Mouse (Mus musculus): ENCODE measurements around the gene Ss18l1. TPM values are rescaled to one million over a fixed set of nuclear protein-coding genes. Genes with fewer than 3 reads are reported as not detected.

Ss18l1 gene
- polyA plus RNA-seq, 1 experiment from 2014 or later = 54.2 TPM

DNA sequence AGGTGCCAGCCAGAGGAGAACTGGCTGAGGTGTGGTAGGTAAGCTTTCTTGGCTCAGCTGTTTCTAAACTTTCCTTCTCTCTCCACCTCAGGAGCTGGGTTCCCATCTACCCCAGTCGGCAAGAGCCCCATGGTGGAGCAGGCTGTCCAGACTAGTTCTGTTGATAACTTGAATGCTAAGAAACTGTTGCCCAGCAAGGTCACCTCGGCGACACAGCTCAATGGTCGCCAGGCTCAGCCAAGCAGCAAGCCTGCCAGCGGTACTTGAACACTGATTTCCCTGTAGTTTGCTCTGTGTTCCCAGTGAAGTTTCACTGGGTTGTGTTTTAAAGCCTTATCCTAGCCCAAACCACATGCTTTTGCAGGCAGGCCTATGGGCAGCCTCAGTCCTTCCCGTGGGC is 11.0 kb upstream of the Ss18l1 start:
- no peaks in the 10 kb centered on the region for H3K9me3 ChIP-seq (ENCODE audit: control insufficient read depth, low read length)
- no peaks in the 10 kb centered on the region for H3K27me3 ChIP-seq (ENCODE audit: control insufficient read depth, insufficient read depth, low read length)
- no peak overlapping the region for H3K4me3 ChIP-seq (replicated peaks; ENCODE audit: low read length)
- H3K9ac ChIP-seq = no peak overlapping the region
- ATAC-seq (ENCODE audit: low FRiP score) (no peak), DNase-seq (ENCODE audit: low spot score) (no peak)
- no peak overlapping the region for H3K4me2 ChIP-seq (replicated peaks)
- peaks cover 89% of the 10 kb centered on the region for H3K36me3 ChIP-seq (replicated peaks; ENCODE audit: control insufficient read depth, insufficient read depth)
- H3K27ac ChIP-seq = no peak overlapping the region
- H3K4me1 ChIP-seq (replicated peaks; ENCODE audit: control insufficient read depth, insufficient read depth, low read length) = peaks cover 27% of the 10 kb centered on the region
- WGBS = 91% methylated on average over 6 of the region's 6 CpGs

DNA sequence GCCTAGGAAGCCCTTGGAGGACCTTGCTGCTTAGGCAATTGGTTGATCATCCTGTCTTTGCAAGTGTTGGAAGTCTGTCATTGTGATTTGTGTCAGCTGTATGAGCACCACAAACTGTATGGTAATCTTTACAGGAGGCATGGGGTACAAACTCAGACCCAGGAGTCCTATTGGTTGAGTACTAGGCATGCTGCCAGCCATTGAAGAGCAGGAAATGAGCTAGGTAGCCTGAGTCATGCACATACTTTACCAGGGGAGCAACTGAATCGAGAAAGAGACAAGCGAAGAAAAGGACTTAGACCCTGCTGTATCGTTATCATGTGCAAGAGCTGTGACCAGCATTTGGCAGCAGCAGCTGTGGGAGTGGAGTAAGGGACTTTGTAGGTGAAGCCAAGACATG is 9.4 kb upstream of the Ss18l1 start:
- peaks cover 11% of the 10 kb centered on the region for H3K4me1 ChIP-seq (replicated peaks; ENCODE audit: control insufficient read depth, insufficient read depth, low read length)
- no peaks in the 10 kb centered on the region for H3K27me3 ChIP-seq (ENCODE audit: control insufficient read depth, insufficient read depth, low read length)
- 81% methylated on average over 3 of the region's 3 CpGs for WGBS
- no peak overlapping the region for H3K4me3 ChIP-seq (replicated peaks; ENCODE audit: low read length)
- ATAC-seq (ENCODE audit: low FRiP score) (no peak), DNase-seq (ENCODE audit: low spot score) (no peak)
- H3K9me3 ChIP-seq (ENCODE audit: control insufficient read depth, low read length) = no peaks in the 10 kb centered on the region
- no peak overlapping the region for H3K4me2 ChIP-seq (replicated peaks)
- no peak overlapping the region for H3K9ac ChIP-seq
- no peak overlapping the region for H3K27ac ChIP-seq
- peaks cover 100% of the 10 kb centered on the region for H3K36me3 ChIP-seq (replicated peaks; ENCODE audit: control insufficient read depth, insufficient read depth)

DNA sequence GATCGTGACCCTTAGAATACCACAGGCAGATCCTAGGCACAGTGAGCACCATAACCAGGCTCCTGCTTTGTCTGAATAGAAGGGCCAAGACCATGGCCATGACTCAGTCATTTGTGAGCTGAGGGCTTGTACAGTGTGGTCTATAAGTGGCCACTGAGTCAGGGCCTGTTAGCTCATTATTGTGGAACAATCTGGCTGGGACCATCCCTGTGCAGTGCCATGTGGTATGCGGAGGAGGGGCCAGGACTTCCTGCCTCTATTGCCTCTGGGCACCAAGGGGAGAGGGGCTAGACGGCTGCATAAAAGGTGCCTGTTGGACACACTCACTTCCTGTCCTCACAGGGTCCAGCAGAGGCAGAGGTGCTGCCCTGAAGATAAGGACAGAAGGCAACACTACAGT is 8.4 kb upstream of the Ss18l1 start:
- Histone ChIP-seq H3K27me3 (ENCODE audit: control insufficient read depth, insufficient read depth, low read length) (no peaks in the 10 kb centered on the region), H3K4me1 (replicated peaks; ENCODE audit: control insufficient read depth, insufficient read depth, low read length) (0 out of 2 replicates have a peak, but pooled peaks cover 2% of the 10 kb centered on the region), H3K27ac (no peak overlapping the region), H3K9me3 (ENCODE audit: control insufficient read depth, low read length) (no peaks in the 10 kb centered on the region), H3K4me2 (replicated peaks) (no peak overlapping the region), H3K4me3 (replicated peaks; ENCODE audit: low read length) (no peak overlapping the region), H3K9ac (no peak overlapping the region), H3K36me3 (replicated peaks; ENCODE audit: control insufficient read depth, insufficient read depth) (peaks cover 100% of the 10 kb centered on the region)
- 63% methylated on average over 3 of the region's 3 CpGs for WGBS
- ATAC-seq (ENCODE audit: low FRiP score) (no peak), DNase-seq (ENCODE audit: low spot score) (no peak)

DNA sequence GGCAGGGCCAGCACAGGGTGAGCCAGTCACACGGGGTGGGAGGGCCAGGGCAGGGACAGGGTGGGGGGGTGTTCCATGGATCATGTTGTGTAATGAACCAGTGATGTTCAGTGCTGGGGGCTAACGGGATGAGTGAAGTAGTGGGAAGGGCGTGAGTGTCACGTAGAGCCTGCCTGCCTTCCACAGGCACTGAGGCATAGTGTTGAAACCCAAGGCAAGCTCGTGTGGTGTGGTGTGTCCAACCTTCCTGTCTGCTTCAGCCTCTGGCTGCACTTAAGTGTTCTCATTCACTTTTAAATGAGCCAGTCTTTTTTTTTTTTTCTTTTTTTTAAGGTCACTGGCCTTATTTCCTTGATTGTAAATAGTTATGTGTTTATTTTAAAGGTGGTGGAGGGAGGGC is 7.6 kb upstream of the Ss18l1 start:
- H3K27ac ChIP-seq = no peak overlapping the region
- peaks cover 95% of the 10 kb centered on the region for H3K36me3 ChIP-seq (replicated peaks; ENCODE audit: control insufficient read depth, insufficient read depth)
- 71% methylated on average over 5 of the region's 5 CpGs for WGBS
- no peaks in the 10 kb centered on the region for H3K27me3 ChIP-seq (ENCODE audit: control insufficient read depth, insufficient read depth, low read length)
- DNase-seq (ENCODE audit: low spot score) (no peak), ATAC-seq (ENCODE audit: low FRiP score) (no peak)
- H3K9me3 ChIP-seq (ENCODE audit: control insufficient read depth, low read length) = no peaks in the 10 kb centered on the region
- H3K4me1 ChIP-seq (replicated peaks; ENCODE audit: control insufficient read depth, insufficient read depth, low read length) = no peaks in the 10 kb centered on the region
- H3K4me2 ChIP-seq (replicated peaks) = no peak overlapping the region
- no peak overlapping the region for H3K9ac ChIP-seq
- H3K4me3 ChIP-seq (replicated peaks; ENCODE audit: low read length) = no peak overlapping the region

DNA sequence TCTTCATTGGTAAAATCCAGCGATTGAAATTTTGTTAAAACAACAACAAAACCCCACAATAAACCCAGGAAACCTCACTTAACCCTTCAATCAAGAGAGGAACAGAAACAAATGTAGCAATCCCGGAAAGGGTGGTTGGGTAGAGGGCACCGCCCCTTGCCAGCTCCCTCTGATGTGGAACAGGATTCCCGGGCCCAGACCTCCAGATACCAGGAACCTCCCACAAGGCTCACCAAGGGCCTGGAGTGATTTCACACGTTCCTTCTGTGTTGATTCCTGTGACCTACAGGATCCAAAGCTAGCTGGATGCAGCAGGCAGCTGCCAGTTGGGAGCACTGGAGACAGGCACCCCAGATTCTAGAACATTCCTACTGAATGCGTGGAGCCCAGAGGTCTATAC is 1.9 kb upstream of the Ss18l1 start:
- Histone ChIP-seq H3K27me3 (ENCODE audit: control insufficient read depth, insufficient read depth, low read length) (no peaks in the 10 kb centered on the region), H3K36me3 (replicated peaks; ENCODE audit: control insufficient read depth, insufficient read depth) (peaks cover 39% of the 10 kb centered on the region), H3K9ac (peak overlapping the region; percentile 44; the same call in 1 of the 2 replicates), H3K4me3 (replicated peaks; ENCODE audit: low read length) (peak overlapping the region; percentile 98; the same call in 1 of the 2 replicates), H3K9me3 (ENCODE audit: control insufficient read depth, low read length) (no peaks in the 10 kb centered on the region), H3K4me2 (replicated peaks) (peak overlapping the region; percentile 63), H3K4me1 (replicated peaks; ENCODE audit: control insufficient read depth, insufficient read depth, low read length) (peaks cover 36% of the 10 kb centered on the region), H3K27ac (no peak overlapping the region)
- WGBS = 64% methylated on average over 6 of the region's 6 CpGs
- DNase-seq (ENCODE audit: low spot score) (no peak), ATAC-seq (ENCODE audit: low FRiP score) (no peak)

DNA sequence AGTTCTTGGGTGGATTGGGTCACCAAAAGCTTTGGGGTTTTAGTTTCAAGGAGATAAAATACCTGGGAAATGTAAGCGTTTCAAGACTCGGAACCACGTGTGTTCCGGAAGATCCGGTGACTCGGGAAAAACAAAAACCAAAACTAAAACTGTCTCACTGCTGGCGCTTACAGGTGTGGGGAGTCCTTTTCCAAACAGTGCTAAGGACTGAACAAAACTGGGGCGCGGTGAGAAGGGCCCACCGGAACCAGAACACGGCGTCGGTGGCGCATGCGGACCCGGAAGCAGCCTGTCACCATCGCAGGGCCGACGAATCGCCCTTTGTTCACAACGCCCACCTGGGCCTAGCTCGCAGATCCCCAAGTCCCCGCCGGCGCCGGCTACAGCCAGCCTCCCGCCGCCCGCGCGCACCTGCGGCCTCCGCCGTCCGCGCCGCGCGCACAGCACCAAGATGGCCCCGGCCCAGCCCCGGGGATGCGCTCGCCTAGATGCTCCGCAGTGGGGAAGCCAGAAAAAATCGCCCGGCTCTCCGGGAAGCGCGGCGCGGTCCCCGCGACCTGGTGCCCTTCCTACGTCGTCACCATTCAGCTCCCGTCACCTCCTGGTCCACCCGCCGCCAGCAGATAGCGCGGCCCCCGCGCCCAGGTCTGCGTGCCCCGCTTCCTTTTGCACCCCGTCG is 593 bp upstream of the Ss18l1 start:
- Histone ChIP-seq H3K9me3 (ENCODE audit: control insufficient read depth, low read length) (no peaks in the 10 kb centered on the region), H3K36me3 (replicated peaks; ENCODE audit: control insufficient read depth, insufficient read depth) (peaks cover 26% of the 10 kb centered on the region), H3K4me3 (replicated peaks; ENCODE audit: low read length) (peak overlapping the region; percentile 98), H3K9ac (peak overlapping the region; percentile 95), H3K27ac (peak overlapping the region; percentile 96), H3K27me3 (ENCODE audit: control insufficient read depth, insufficient read depth, low read length) (no peaks in the 10 kb centered on the region), H3K4me2 (replicated peaks) (peak overlapping the region; percentile 63), H3K4me1 (replicated peaks; ENCODE audit: control insufficient read depth, insufficient read depth, low read length) (peaks cover 36% of the 10 kb centered on the region)
- DNase-seq (ENCODE audit: low spot score) = peak; percentile 42
- WGBS = under 1% methylated on average over 44 of the region's 66 CpGs
- ATAC-seq (ENCODE audit: low FRiP score) = peak; percentile 55

DNA sequence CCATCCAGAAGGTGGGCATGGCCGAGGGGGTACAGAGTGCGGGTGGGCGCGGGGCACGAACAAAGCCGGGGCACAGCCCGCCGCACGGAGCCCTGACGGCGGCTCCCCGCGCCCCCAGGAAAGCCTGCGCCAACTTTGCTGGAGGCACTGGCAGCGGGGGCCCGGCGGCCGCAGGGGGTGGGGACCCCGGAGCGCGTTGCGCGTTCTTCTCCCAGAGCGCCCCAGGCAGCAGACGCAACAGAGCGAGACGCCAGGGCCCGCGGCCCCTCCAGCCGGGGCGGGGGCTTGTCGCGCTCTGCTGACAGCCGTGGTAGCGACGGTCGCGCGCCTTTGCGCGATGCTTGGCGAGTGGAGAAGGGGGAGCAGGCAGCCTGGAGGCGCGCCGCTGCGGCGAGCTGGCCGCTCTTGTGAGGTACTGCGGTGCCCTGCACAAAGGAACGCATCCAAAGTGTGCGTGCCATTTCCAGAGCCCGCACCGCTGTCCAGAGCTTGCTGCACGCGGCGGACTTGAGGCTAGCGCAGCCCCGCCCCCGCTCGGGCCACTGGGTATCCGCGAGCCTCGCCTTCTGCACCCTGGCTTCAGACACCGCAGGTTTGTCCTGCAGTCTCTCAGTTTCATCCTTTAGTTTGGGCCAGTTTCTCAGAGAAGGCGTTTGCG is 678 bp downstream of the Ss18l1 start:
- ATAC-seq (ENCODE audit: low FRiP score) = peak; percentile 67
- H3K4me1 ChIP-seq (replicated peaks; ENCODE audit: control insufficient read depth, insufficient read depth, low read length) = peaks cover 36% of the 10 kb centered on the region
- under 1% methylated on average over 62 of the region's 66 CpGs for WGBS

DNA sequence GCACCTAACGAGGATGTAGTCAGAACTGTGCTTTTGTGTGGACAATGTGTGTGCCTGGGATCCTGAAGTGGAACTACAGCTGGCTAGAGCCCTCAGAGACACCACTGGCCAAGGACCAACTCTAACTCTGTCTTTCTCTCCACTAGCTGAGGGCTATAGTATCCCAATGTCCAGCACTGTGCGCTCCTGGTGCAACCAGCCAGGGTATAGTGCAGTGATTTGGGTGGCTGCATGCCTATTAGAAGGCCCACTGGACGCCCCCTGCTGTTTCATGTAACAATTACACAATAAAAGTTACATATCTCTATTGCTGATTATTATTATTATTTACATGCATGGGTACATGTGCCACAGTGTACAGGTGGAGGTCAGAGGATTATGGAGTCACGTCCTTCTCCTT is 3.0 kb downstream of the Ss18l1 start:
- Histone ChIP-seq H3K36me3 (replicated peaks; ENCODE audit: control insufficient read depth, insufficient read depth) (no peaks in the 10 kb centered on the region; the same call in 1 of the 2 replicates), H3K27ac (no peak overlapping the region), H3K4me3 (replicated peaks; ENCODE audit: low read length) (no peak overlapping the region), H3K27me3 (ENCODE audit: control insufficient read depth, insufficient read depth, low read length) (no peaks in the 10 kb centered on the region), H3K9me3 (ENCODE audit: control insufficient read depth, low read length) (no peaks in the 10 kb centered on the region), H3K4me2 (replicated peaks) (0 out of 2 replicates have a peak overlapping the region, but pooled peaks have one; percentile 2), H3K4me1 (replicated peaks; ENCODE audit: control insufficient read depth, insufficient read depth, low read length) (peaks cover 32% of the 10 kb centered on the region), H3K9ac (no peak overlapping the region)
- 57% methylated on average over 4 of the region's 4 CpGs for WGBS
- DNase-seq (ENCODE audit: low spot score) (peak; percentile 46), ATAC-seq (ENCODE audit: low FRiP score) (no peak)

More for the DNA sequence above, 678 bp downstream of the Ss18l1 start:
- peak; percentile 77 for DNase-seq (ENCODE audit: low spot score)
- Histone ChIP-seq H3K27me3 (ENCODE audit: control insufficient read depth, insufficient read depth, low read length) (no peaks in the 10 kb centered on the region), H3K9me3 (ENCODE audit: control insufficient read depth, low read length) (no peaks in the 10 kb centered on the region), H3K36me3 (replicated peaks; ENCODE audit: control insufficient read depth, insufficient read depth) (peaks cover 13% of the 10 kb centered on the region), H3K9ac (peak overlapping the region; percentile 95), H3K4me2 (replicated peaks) (peak overlapping the region; percentile 63), H3K27ac (peak overlapping the region; percentile 96), H3K4me3 (replicated peaks; ENCODE audit: low read length) (peak overlapping the region; percentile 98)

DNA sequence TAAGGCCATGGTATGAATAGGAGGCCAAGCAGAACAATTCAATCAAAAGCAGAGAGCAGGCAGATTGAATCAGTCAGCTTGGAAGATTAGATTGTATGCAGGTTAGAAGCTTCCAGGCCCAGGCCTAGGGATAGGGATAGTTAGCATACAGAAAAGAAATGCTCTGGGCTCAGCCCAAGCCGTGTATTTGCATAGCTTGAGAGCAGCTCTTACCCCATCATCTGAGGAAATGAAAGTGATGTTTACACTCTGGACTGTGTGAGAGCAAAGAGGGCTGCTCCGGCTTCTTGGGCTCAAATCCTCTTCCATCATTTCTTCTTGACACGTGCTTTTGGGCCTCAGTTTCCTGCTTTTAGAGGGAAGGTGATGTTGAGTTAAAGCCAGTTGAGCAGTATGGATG is 5.3 kb downstream of the Ss18l1 start:
- H3K9me3 ChIP-seq (ENCODE audit: control insufficient read depth, low read length) = no peaks in the 10 kb centered on the region
- no peak overlapping the region for H3K27ac ChIP-seq
- ATAC-seq (ENCODE audit: low FRiP score) (no peak), DNase-seq (ENCODE audit: low spot score) (no peak)
- peaks cover 3% of the 10 kb centered on the region; the same call in 1 of the 2 replicates for H3K36me3 ChIP-seq (replicated peaks; ENCODE audit: control insufficient read depth, insufficient read depth)
- no peak overlapping the region for H3K4me3 ChIP-seq (replicated peaks; ENCODE audit: low read length)
- no peaks in the 10 kb centered on the region for H3K27me3 ChIP-seq (ENCODE audit: control insufficient read depth, insufficient read depth, low read length)
- H3K4me1 ChIP-seq (replicated peaks; ENCODE audit: control insufficient read depth, insufficient read depth, low read length) = peaks cover 21% of the 10 kb centered on the region
- no peak overlapping the region for H3K9ac ChIP-seq
- WGBS = 95% methylated on average over 3 of the region's 3 CpGs
- H3K4me2 ChIP-seq (replicated peaks) = no peak overlapping the region

Measured in hindbrain, embryonic 14.5 days (tissue).